In genomic region chr19:47319061-47319460, GRCm38 (mm10) we compare ENCODE assay signal across 13 mouse cellular contexts.
A peak's percentile ranks its signal among the peaks of the same experiment; 100 is the strongest.
DNase-seq lines count a peak whose midpoint lies in the region; ATAC-seq and TF ChIP-seq lines count a peak whose summit lies in the region.
"Had no signal": no experiment of that assay in that cellular context is flagged by ENCODE, and none has a peak within 500 bp of the region (broad histone marks: within the 10 kb centered on the region; RNA-seq: fewer than 3 reads in every experiment).

No protein-coding gene starts in this region.

- TF ChIP-seq CTCF in cerebellum, adult 2 months (IDR thresholded peaks at IDR 0.05; ENCODE audit: borderline replicate concordance, insufficient read depth, low read depth, low read length), result no peak

- ATAC-seq in heart, embryonic 15.5 days (replicated peaks; ENCODE audit: insufficient number of reproducible peaks, insufficient read depth, low FRiP score, low read depth), result no peak
- ATAC-seq in lung, embryonic 15.5 days (ENCODE audit: borderline replicate concordance, extremely low read depth, low FRiP score, low TSS enrichment), result no peak
- no peak for ATAC-seq in embryonic facial prominence, embryonic 14.5 days (ENCODE audit: low read depth)
- ATAC-seq in limb, embryonic 14.5 days (ENCODE audit: low FRiP score, low read depth), result no peak
- ATAC-seq: Patski had no signal

- intact Hi-C loops in heart, postnatal 10 days (cut with DNase I), result no loop called here

- 0 out of 2 replicates have a peak, but pooled peaks cover 1% of the 10 kb centered on the region for H3K36me3 ChIP-seq in heart, embryonic 15.5 days
- no peaks in the 10 kb centered on the region for H3K36me3 ChIP-seq in lung, embryonic 15.5 days
- no peaks in the 10 kb centered on the region for H3K36me3 ChIP-seq in embryonic facial prominence, embryonic 14.5 days (ENCODE audit: control insufficient read depth, insufficient read depth, low read length)
- 0 out of 2 replicates have a peak, but pooled peaks cover 3% of the 10 kb centered on the region for H3K36me3 ChIP-seq in limb, embryonic 14.5 days (ENCODE audit: control insufficient read depth, insufficient read depth, low read length)
- H3K36me3 ChIP-seq: neural tube, embryonic 15.5 days had no signal

- H3K4me1 ChIP-seq in heart, embryonic 15.5 days (replicated peaks), result peaks cover 88% of the 10 kb centered on the region
- H3K4me1 ChIP-seq in lung, embryonic 15.5 days, result peaks cover 94% of the 10 kb centered on the region
- peaks cover 86% of the 10 kb centered on the region for H3K4me1 ChIP-seq in embryonic facial prominence, embryonic 14.5 days (ENCODE audit: control insufficient read depth, insufficient read depth, low read length)
- peaks cover 87% of the 10 kb centered on the region for H3K4me1 ChIP-seq in limb, embryonic 14.5 days (ENCODE audit: control insufficient read depth, insufficient read depth, low read length)
- H3K4me1 ChIP-seq in cerebellum, adult 2 months (ENCODE audit: control insufficient read depth, insufficient read depth, low read length), result peaks cover 3% of the 10 kb centered on the region

- H3K4me3 ChIP-seq in heart, embryonic 15.5 days, result peak overlapping the region; percentile 32; the same call in 1 of the 2 replicates
- peak overlapping the region; percentile 44 for H3K4me3 ChIP-seq in lung, embryonic 15.5 days
- no peak overlapping the region for H3K4me3 ChIP-seq in embryonic facial prominence, embryonic 14.5 days (ENCODE audit: low read depth, low read length)
- H3K4me3 ChIP-seq in limb, embryonic 14.5 days (replicated peaks; ENCODE audit: low read length), result no peak overlapping the region
- no peak overlapping the region for H3K4me3 ChIP-seq in cerebellum, adult 2 months (replicated peaks; ENCODE audit: insufficient read depth, low read depth, low read length)
- H3K4me3 ChIP-seq: neural tube, embryonic 15.5 days had no signal

- H3K9ac ChIP-seq in heart, embryonic 15.5 days, result 0 out of 2 replicates have a peak overlapping the region, but pooled peaks have one; percentile 27
- peak overlapping the region; percentile 48; the same call in 1 of the 2 replicates for H3K9ac ChIP-seq in lung, embryonic 15.5 days
- no peak overlapping the region; the same call in 1 of the 2 replicates for H3K9ac ChIP-seq in embryonic facial prominence, embryonic 14.5 days (ENCODE audit: low read depth, low read length)
- H3K9ac ChIP-seq in limb, embryonic 14.5 days (ENCODE audit: low read depth, low read length, severe bottlenecking), result no peak overlapping the region
- H3K9ac ChIP-seq: neural tube, embryonic 15.5 days had no signal

- H3K27ac ChIP-seq in heart, embryonic 15.5 days, result peak overlapping the region; percentile 95
- peak overlapping the region; percentile 86 for H3K27ac ChIP-seq in lung, embryonic 15.5 days
- H3K27ac ChIP-seq in embryonic facial prominence, embryonic 14.5 days (replicated peaks; ENCODE audit: low read depth, low read length), result peak overlapping the region; percentile 86
- H3K27ac ChIP-seq in limb, embryonic 14.5 days (replicated peaks; ENCODE audit: low read depth, low read length), result peak overlapping the region; percentile 88
- no peak overlapping the region for H3K27ac ChIP-seq in cerebellum, adult 2 months (ENCODE audit: insufficient read depth, low read length)
- H3K27ac ChIP-seq: neural tube, embryonic 15.5 days had no signal

- H3K9me3 ChIP-seq in heart, embryonic 15.5 days (replicated peaks), result no peaks in the 10 kb centered on the region
- no peaks in the 10 kb centered on the region for H3K9me3 ChIP-seq in lung, embryonic 15.5 days
- no peaks in the 10 kb centered on the region for H3K9me3 ChIP-seq in embryonic facial prominence, embryonic 14.5 days (ENCODE audit: control insufficient read depth, low read length)
- no peaks in the 10 kb centered on the region for H3K9me3 ChIP-seq in limb, embryonic 14.5 days (ENCODE audit: control insufficient read depth, low read length)
- H3K9me3 ChIP-seq: neural tube, embryonic 15.5 days had no signal

- no peak for DNase-seq in heart, postnatal 10 days
- DNase-seq in lung, postnatal 36 days, result no peak
- DNase-seq in embryonic facial prominence, embryonic 14.5 days (ENCODE audit: low spot score), result no peak
- no peak for DNase-seq in limb, embryonic 14.5 days (ENCODE audit: low spot score)
- no peak for DNase-seq in T-cell, adult 2 months (ENCODE audit: low spot score)
- DNase-seq in cerebellum, adult 2 months, result no peak
- DNase-seq: adrenal gland, adult 8-10 months; cerebellum, postnatal 36 days; thymus, adult 2 months had no signal

- H3K4me2 ChIP-seq in heart, embryonic 15.5 days, result peak overlapping the region; percentile 50
- H3K4me2 ChIP-seq in lung, embryonic 15.5 days, result peak overlapping the region; percentile 62
- peak overlapping the region; percentile 26 for H3K4me2 ChIP-seq in embryonic facial prominence, embryonic 14.5 days (ENCODE audit: low read depth, low read length)
- no peak overlapping the region for H3K4me2 ChIP-seq in limb, embryonic 14.5 days (replicated peaks; ENCODE audit: low read depth, low read length, severe bottlenecking)
- H3K4me2 ChIP-seq: neural tube, embryonic 15.5 days had no signal

- no peaks in the 10 kb centered on the region for H3K27me3 ChIP-seq in heart, embryonic 15.5 days
- H3K27me3 ChIP-seq in lung, embryonic 15.5 days, result no peaks in the 10 kb centered on the region
- no peaks in the 10 kb centered on the region for H3K27me3 ChIP-seq in embryonic facial prominence, embryonic 14.5 days (replicated peaks; ENCODE audit: control insufficient read depth, insufficient read depth, low read length)
- no peaks in the 10 kb centered on the region for H3K27me3 ChIP-seq in limb, embryonic 14.5 days (ENCODE audit: control insufficient read depth, insufficient read depth, low read length)
- H3K27me3 ChIP-seq in cerebellum, adult 2 months (ENCODE audit: control insufficient read depth, insufficient read depth, low read length), result no peaks in the 10 kb centered on the region
- H3K27me3 ChIP-seq: Patski had no signal

- TF ChIP-seq POLR2A in limb, embryonic 14.5 days (IDR thresholded peaks at IDR 0.05; ENCODE audit: borderline replicate concordance, extremely low read depth, insufficient read depth, insufficient read length), result no peak
- no peak for TF ChIP-seq POLR2A in cerebellum, adult 2 months (IDR thresholded peaks at IDR 0.05; ENCODE audit: borderline replicate concordance, insufficient read depth, low read length)

- 82% methylated on average over 8 of the region's 8 CpGs for WGBS in heart, embryonic 15.5 days
- 71% methylated on average over 8 of the region's 8 CpGs for WGBS in lung, embryonic 15.5 days
- 80% methylated on average over 8 of the region's 8 CpGs for WGBS in embryonic facial prominence, embryonic 14.5 days
- 82% methylated on average over 8 of the region's 8 CpGs for WGBS in limb, embryonic 14.5 days
- WGBS in cerebellum, adult 2 months, result 94% methylated on average over 8 of the region's 8 CpGs

Comparison
In these comparisons a context has a peak if more than half of its experiments do, and no peak if none do; other contexts are left out.
1. H3K4me3 ChIP-seq: peak in heart, embryonic 15.5 days (single experiment) and lung, embryonic 15.5 days (single experiment); none in embryonic facial prominence, embryonic 14.5 days (single experiment), limb, embryonic 14.5 days (single experiment) and cerebellum, adult 2 months (single experiment).
2. H3K9ac ChIP-seq: peak in heart, embryonic 15.5 days (single experiment) and lung, embryonic 15.5 days (single experiment); none in embryonic facial prominence, embryonic 14.5 days (single experiment) and limb, embryonic 14.5 days (single experiment).